Mouse (Mus musculus) liver, postnatal 0 days (tissue): ENCODE data around the gene Ccdc194.

Experiments
- CTCF ChIP-seq: sonication (generic); IDR thresholded peaks from 2 replicates; pipeline ENCODE4 v1.5.1; 2016; ENCODE audit warnings: antibody characterized with exemption, low read depth
- EP300 ChIP-seq: IDR thresholded peaks from 2 replicates; pipeline ENCODE4 v1.6.1; 2016; ENCODE audit warnings: antibody characterized with exemption, low read depth, mild to moderate bottlenecking

GRCm38 (mm10) chr8:71535663-71536062 lies 10.2 kb upstream of the Ccdc194 start:
- TF ChIP-seq CTCF (0 out of 2 replicates have a peak, but pooled peaks have one; percentile 13), EP300 (no peak)
